Mouse (Mus musculus) skeletal muscle tissue, adult 2 months (tissue): ENCODE measurements at regions not wholly inside any gene's neighbourhood (a gene's known extent, or its start where the extent isn't known, plus 50 kb on each side); places are given as distances from the start of the nearest gene placed in this dataset.

Experiments used
- DNase-seq: peaks from one replicate; pipeline ENCODE4 v3.0.0-alpha.2; 2012; ENCODE audit warnings: low read depth, low spot score

- DNase-seq = no peak
These were observed 617.3 kb downstream of the Tmem132b start for GRCm38 (mm10) chr5:126148908-126149307.

- no peak for DNase-seq
These were observed 623.8 kb downstream of the Tmem132b start for GRCm38 (mm10) chr5:126155216-126155880.

GRCm38 (mm10) chr5:126186111-126186510 is 654.5 kb downstream of the Tmem132b start:
- DNase-seq = no peak

- no peak for DNase-seq
These were observed 668.3 kb downstream of the Tmem132b start for GRCm38 (mm10) chr5:126199876-126200275.

- DNase-seq = no peak
These were observed 670.0 kb downstream of the Tmem132b start for GRCm38 (mm10) chr5:126201535-126201934.

- DNase-seq = no peak
These were observed 670.4 kb downstream of the Tmem132b start for GRCm38 (mm10) chr5:126201996-126202395.

GRCm38 (mm10) chr5:126217016-126217415 is 685.4 kb downstream of the Tmem132b start:
- no peak for DNase-seq

GRCm38 (mm10) chr5:126217746-126218145 is 686.2 kb downstream of the Tmem132b start:
- no peak for DNase-seq

GRCm38 (mm10) chr5:126223696-126224095 is 692.1 kb downstream of the Tmem132b start:
- DNase-seq = no peak

- no peak for DNase-seq
These were observed 699.2 kb downstream of the Tmem132b start for GRCm38 (mm10) chr5:126230768-126231167.

- no peak for DNase-seq
These were observed 706.5 kb downstream of the Tmem132b start for GRCm38 (mm10) chr5:126238071-126238470.

- DNase-seq = no peak
These were observed 714.2 kb downstream of the Tmem132b start for GRCm38 (mm10) chr5:126245776-126246175.

GRCm38 (mm10) chr5:126250331-126250730 is 718.8 kb downstream of the Tmem132b start:
- no peak for DNase-seq

GRCm38 (mm10) chr5:126254661-126255060 is 723.1 kb downstream of the Tmem132b start:
- no peak for DNase-seq

GRCm38 (mm10) chr5:126257860-126258259 is 726.3 kb downstream of the Tmem132b start:
- no peak for DNase-seq

- no peak for DNase-seq
These were observed 734.9 kb downstream of the Tmem132b start for GRCm38 (mm10) chr5:126266471-126266870.

GRCm38 (mm10) chr5:126266929-126267609 is 735.5 kb downstream of the Tmem132b start:
- DNase-seq = no peak

GRCm38 (mm10) chr5:126268592-126268991 is 737.0 kb downstream of the Tmem132b start:
- DNase-seq = no peak

- no peak for DNase-seq
These were observed 742.7 kb downstream of the Tmem132b start for GRCm38 (mm10) chr5:126274316-126274715.

GRCm38 (mm10) chr5:126281057-126281728 is 749.6 kb downstream of the Tmem132b start:
- no peak for DNase-seq

GRCm38 (mm10) chr5:126281782-126282181 is 750.2 kb downstream of the Tmem132b start:
- DNase-seq = no peak

- DNase-seq = no peak
These were observed 793.3 kb downstream of the Tmem132b start for GRCm38 (mm10) chr5:126324847-126325246.

GRCm38 (mm10) chr5:126328276-126328675 is 796.7 kb downstream of the Tmem132b start:
- no peak for DNase-seq
